Mouse (Mus musculus) ovary, postnatal 14 days (tissue): ENCODE measurements around the gene U2af1l4.

ENCODE experiments used
- DNase-seq: peaks from one replicate; pipeline ENCODE4 v3.0.0; 2022; ENCODE audit warnings: low spot score

Gene U2af1l4

DNA sequence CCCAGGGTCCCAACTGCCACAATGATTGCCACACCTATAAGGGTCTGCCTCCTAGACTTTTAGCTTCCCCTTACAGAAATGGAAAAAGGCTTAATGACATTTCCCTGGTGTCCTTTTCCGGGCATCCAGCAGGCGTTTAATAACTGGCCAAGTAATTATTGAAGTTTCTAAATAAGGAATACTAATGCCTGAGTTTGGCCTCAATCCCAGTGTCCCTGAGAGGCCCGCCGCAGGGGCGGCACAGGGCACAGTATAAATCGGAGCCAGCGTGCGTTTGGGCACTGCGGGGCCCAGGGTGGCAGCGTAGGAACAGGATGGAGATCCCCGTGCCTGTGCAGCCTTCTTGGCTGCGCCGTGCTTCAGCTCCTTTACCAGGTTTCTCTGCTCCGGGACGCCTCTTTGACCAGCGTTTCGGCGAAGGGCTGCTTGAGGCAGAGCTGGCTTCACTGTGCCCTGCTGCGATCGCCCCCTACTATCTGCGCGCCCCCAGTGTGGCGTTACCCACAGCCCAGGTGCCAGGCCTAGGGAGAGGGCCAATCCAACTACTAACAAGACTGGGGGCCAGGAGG is 10.0 kb upstream of the U2af1l4 start:
- DNase-seq: no peak

DNA sequence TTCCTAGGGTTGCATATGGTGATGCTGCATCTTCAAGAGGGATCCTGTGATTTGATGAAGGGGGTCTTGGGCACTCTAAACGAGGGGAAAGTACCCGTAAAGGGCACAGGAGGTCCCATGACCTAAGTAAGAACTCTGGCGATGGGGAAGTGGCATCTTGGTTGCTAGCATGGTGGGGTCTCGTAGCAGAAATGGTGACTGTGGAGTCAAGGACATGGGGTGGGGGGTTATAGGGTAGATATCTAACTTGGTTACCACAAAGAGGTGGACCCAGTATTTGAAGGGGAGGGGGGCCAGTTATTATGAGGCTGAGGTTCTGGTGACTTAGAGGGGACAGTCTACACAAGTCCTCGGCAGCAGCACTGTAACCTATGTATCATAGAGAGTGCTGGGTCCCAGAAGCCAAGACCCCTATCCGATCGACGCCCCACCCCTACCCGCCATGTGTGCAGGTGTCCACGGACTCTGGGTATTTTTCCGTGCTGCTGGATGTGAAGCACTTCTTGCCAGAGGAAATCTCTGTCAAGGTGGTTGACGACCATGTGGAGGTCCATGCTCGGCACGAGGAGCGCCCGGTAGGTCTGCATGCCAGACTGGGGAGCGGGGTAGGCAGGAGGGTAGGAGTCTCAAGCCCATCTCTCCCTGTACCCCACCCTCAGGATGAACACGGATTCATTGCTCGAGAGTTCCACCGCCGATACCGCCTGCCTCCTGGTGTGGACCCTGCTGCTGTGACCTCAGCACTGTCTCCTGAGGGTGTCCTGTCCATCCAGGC is 9.1 kb upstream of the U2af1l4 start:
- DNase-seq: no peak

DNA sequence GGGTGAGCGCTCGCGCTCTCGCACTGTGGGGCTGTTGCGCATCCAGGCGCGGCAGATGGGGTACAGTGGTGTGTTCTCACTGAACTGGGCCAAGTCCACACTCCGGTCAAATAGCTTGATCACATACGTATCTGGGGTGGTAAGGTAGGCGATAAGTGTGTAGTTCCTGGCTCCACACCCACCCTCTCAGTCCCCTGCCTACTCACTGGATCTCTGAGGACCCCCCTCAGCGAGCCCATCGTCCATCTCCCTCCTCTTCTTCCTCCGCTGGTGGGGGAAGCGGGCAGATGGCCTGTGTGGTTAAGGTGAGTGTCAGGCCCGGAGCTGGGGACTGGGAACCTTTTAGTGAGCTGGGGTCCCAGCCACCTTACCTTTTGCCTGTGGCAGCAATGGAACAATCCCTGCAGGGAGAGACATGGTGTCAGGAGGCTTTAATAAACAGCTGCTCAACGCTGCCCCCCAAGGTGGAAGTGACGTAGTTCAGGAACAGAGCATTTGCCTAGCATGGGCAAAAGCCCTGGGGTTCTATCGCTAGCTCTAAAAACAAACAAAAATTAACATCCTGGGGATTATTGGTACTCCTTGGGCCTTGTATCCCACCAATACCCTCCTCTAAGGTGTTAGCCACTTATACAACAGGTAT is 6.1 kb upstream of the U2af1l4 start:
- DNase-seq: no peak

DNA sequence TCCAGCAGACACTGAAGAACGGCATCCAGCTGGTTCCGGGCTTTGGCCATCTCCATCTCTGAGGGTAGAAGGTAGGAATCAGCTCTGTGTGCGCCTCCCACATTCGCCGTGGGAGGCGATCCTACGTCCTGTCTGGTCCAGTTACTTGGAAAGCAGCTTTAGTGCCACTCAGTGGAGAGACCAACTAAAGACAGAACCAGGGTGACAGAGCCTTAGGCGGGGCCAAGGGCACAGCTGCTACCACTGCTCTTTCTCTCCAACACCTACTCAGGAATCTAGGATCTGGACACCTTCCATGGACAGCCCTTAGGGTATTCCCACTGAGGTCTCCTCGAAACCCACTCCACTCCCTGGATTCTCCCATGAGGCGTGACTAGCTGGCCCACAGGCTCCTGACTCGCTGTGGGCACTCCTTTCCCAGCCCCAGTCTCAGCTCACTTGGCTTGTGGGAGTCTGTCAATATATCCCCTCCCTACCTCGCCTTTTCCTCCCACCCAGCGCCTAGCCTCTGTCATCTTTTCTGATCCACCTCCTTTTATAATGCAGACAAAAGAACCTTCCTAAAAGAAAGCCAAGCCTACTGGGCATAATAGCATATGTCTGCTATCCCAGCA is 5.1 kb upstream of the U2af1l4 start:
- DNase-seq: no peak

DNA sequence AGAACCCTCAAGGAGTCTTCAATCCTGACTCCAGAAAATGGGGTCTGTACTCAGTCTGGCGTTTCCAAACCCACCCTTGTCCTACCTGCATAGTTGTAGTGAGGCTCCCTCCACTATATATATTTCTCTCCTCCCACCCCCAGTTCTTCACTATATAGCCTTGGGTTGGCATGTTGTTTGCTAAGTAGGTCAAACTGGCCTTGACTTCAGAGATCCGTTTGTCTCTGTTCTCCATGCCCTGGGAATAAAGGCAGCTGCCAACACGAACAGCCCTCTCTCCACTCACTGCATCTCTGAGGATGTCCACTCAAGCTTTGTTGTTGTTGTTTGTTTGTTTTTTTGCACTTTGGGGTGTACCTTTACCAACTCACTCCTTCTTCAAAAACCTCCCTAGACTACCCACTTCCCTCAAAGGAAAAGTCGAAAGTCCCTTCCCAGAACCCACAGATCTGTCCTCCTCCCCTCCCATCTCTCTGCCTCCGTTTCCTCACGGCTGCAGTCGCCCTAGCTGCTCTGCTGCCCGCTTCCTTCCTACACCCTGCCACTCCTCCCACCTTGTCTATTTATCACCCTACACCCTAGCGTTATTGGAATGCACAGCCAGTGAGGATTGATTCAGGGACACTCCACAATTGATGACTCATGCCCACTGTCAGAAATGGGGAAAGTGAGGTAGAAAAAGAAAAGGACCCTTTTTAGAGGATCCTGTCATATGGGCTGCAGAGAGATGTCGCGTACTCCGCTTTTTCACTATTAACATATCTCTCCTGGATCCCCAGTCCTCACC is 4.3 kb upstream of the U2af1l4 start:
- no peak for DNase-seq

DNA sequence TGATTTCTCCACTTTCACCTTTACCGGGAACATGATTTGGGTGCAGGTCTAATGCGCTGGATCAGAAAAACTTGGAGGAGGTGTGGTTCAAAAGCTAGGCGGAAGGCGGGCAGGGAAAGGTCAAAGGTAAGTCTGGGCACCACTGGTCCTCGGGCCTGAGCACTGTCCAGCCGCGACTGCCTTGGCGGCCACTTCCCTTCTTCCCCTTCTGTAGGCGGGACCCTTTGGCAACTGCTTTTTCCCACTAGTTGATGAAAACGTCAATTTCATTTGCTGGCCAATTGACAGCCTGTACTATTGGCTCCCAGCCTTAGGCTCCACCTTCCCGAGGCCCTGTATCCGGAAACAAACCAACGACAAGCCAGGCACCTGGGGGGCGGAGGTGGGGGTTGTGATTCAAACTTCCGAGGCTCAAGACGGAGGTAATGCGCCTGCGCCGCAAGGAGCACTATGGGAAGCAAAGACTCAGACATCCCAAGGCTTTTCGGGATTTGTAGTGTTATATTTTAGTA is 3.6 kb upstream of the U2af1l4 start, which contains the start of gene Lin37:
Gene Lin37, minus strand, starts transcription at position 396 of the 512 bp plus-strand sequence.
- peak; percentile 88 for DNase-seq

DNA sequence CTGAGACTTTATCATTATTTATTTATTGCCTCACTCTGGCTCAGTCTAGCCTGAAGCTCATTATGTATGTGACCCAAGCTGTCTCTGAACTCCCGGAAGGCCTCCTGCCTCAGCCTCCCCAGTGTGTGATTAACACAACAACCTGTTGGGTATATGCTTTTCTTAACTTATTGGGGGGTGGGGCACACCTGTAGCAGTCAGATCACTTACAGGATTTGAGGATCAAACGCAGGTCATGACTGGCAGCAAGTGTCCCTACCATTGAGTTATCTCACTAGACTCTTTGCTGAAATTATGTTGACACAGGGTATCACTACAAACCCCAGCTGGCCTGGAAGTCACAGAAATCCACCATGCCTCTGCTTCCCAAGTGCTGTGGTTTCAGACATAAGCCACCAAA is 2.8 kb upstream of the U2af1l4 start:
- DNase-seq: no peak

DNA sequence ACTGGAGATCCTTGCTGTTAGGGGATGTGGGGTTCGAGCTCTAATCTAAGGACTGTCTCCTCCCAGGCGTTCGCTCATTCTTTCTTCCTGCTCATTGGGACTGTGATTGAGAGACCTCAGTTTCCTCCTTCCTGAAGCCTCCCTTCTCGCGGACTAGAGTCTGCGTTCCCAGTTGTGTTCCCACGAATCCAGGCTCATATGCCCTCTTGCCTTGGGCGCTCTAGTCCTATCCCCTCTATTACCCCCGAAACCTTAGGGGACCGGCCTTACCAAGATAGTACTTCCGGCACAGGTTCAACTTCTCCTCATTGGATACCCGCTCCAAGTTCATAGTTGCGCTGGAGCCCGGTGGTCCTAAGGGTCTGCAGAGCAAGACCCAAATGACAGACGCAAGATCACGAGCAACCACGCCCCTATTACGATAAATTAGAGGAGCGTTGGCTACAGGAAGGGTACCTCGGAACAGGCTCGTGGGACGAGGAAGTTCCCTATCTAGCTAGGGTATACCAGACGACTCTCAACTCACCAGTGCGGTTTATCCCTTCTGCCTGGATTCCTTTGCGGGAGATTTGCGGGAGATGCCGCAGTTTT is 480 bp upstream of the U2af1l4 start:
- DNase-seq: no peak

DNA sequence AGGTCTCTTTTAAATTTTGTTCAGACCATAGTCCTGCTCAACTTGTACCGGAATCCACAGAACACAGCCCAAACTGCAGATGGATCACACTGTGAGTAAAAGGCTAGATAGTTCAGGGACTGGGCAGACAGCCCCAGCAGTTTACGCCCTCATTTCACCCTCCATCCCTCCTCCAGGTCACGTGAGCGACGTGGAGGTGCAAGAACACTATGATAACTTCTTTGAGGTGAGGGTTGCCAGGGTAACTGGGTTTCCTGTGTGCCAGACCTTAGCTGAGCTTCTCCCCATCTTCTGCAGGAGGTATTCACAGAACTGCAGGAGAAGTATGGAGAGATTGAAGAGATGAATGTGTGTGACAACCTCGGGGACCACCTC is 792 bp downstream of the U2af1l4 start:
- no peak for DNase-seq

DNA sequence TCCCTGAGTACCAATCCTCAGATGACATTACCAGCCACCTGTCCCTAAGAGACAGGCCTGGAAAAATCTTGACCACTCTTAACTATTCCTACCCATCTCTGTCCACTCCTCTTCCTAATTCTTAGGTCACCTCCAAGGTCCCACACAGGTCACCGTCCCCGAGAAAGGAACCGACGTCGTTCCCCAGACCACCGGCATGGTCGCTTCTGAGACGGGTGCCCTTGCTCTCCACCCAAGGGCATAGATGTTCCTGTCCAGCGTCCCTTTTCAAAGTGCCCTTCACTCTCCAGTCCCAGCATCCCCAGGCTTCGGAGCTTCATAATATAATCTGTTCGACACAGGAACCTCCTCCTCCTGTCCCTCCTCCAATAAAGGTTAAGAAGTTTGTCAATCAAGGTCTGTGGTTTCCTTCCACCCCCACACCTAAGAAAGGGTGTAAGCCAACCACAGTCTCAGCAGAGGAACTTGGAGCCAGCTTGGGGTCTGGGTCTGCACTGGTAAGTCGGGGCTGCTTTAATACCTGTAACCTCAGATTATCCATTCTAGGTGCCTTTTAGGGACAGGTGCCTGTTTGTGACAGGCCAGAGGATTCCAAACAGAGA is 2.0 kb downstream of the U2af1l4 start, which contains the start of gene Igflr1:
Gene Igflr1, plus strand, starts transcription at position 458 of the 602 bp plus-strand sequence.
- DNase-seq: no peak

DNA sequence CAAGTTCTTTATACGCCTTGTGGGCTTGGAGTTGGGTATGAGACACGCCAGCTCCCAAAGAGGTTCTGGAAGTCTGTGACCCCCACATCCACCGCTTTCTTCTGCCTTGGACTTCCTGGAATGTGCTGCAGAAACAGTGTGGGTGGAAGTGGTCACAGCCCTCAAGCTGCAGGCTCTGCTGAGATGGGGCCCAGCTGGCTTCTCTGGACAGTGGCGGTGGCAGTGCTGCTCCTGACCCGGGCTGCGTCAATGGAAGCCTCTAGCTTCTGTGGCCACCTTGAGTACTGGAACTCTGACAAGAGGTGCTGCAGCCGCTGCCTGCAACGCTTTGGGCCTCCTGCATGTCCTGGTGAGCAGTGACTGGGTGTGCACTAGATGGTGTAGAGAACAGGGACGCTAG is 2.9 kb downstream of the U2af1l4 start:
- no peak for DNase-seq

DNA sequence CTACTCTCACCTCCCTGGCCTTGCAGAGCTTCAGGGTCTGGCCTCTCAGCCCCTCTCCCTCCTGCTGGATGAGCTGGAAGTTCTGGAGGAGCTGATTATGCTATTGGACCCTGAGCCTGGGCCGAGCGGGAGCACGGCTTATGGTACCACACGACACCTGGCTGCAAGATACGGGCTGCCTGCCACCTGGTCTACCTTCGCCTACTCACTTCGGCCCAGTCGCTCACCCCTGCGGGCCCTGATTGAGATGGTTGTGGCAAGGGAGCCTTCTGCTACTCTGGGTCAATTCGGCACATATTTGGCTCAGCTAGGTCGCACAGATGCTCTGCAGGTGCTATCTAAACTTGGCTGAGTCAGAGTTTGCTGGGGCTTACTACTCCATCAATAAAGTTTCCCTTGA is 4.5 kb downstream of the U2af1l4 start:
- no peak for DNase-seq

DNA sequence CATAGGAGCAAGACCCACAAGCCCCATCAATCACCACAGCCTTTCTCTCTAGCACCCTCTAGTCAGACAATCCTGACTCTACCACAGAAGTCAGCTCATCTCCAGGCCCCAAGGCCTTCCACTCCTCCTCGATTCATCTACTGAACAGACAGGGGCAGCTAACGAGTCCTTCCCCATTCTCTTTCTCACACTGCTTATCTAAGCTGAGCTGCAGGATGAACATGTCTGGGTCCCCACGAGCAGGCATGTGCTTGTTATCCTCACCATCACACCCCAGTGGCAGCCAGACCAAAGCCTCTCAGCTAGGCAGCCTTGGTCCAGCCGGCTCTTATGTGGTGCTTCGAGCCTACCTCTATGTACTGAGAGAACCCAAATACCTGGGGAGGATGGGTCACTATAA is 9.3 kb downstream of the U2af1l4 start:
- no peak for DNase-seq

DNA sequence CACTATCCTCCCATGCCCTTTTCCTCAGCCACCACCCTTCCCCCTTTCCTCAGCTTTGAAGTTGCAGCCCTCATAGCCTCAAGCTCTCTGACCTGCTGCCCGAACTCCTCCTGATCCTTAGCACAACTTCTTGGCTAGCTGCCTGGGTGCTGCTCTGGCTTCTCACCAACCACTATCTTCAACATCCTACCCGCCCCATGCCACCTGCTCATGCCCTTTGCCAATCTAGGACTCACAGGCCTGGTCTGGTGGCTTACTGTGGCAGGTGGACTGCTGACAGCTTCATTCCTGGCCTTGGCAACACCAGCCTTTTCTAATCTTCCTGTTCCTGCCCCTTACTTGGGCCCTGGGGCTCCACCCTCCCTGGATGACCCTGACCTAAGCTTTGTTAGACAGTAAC is 9.9 kb downstream of the U2af1l4 start:
- DNase-seq: peak; percentile 31

DNA sequence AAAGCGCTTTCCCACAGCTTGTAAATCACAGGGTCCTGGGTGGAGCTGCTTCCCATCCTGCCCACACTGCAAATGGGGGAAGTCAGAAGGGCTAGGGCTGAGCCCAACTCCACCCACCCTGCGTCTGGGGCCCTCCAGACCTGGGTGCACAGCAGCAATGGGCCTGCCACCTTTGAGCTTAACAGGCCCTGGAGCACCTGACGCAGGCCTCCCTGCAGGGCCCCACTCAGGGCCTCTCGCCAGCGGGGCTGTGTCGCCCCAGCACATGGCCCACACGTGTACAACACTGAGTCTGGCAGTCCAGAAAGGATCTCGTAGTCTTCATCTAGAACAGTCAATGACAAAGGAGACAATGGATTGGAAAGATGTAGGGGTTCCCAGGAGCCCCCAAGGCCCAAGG is 16.8 kb downstream of the U2af1l4 start:
- DNase-seq: no peak

DNA sequence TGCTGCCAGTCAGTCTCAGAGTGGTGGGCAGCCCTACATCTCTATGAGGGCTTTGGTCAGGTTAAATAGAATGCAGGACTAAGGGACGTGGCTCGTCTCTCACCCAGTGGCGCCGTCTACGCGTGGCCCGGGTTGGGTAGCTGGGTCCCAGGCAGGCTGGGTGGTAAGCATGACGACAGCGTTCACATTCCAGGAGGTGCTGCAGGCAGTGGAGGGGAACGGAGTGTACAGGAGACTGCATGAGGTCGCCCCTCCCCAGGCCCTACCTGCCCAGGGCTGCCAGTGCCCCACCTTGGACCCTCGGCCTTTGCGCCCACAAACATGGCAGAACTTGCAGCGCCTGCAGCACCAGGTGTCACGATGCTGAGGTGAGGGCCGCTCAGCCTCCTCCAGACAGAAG is 18.4 kb downstream of the U2af1l4 start:
- no peak for DNase-seq

DNA sequence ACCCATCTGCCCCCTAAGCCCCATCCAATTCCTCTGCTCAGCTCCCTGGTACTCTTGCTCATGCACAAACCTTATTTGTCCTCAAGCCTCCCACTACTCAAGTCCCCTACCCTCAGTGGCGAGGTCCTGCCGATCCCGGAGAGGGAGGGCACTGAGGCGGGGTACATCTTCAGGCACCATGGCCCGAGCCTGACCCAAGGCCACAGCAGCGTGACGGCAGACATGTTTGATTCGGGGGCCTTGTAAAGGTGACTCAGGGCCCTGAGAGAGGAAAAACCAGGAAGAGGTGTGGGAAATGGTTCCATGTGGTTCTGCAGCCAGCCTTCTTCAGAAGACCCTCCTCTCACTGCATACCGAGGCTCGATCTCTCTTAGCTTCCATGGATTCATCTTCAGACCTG is 21.2 kb downstream of the U2af1l4 start:
- no peak for DNase-seq

DNA sequence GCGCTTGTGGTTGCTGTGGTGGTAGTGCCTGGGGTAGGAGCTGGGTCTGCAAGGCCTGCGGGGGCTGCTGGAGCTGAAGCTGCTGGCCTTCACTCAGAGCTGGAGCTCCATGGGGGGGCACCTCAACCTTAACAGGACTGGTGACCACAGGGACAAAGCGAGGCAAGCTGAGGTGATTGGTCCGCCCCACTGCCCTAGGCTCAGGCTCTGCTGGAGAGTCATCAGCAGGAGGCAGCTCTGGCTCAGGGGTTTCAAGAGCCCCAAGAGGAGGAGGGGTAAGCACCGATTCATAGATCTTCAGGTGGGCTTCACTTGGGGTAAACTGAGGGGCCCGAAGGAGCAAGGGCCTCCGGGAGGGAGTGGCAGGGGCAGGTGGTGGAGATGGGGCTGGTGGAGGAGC is 22.1 kb downstream of the U2af1l4 start:
- no peak for DNase-seq

DNA sequence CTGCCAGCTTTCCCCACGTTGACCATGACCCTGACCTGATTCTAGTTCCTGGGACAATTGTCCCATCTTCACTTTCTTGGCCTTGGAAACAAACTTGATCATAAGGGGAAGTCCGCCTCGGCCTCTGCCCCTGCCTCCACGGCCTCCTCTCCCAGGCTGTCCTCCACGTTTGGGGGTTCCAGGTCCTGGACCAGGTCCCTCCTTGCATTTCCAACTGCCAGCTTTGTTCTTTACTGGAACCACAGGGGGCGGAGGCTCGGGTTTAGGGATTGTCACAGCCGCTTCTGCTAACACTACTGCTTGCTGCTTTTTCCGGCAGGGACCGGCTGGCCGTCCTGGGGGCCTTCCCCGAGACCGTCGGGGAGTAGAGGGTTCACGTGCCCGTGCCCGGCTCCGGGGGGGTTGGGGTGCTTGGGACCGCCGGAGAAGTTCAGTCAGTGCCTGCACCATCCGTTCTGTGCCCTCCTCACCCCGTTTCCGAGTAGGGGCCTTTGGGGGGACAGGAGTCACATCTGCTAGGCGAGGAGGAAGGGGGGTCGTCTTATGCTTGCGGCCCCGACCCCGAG is 23.4 kb downstream of the U2af1l4 start:
- no peak for DNase-seq

DNA sequence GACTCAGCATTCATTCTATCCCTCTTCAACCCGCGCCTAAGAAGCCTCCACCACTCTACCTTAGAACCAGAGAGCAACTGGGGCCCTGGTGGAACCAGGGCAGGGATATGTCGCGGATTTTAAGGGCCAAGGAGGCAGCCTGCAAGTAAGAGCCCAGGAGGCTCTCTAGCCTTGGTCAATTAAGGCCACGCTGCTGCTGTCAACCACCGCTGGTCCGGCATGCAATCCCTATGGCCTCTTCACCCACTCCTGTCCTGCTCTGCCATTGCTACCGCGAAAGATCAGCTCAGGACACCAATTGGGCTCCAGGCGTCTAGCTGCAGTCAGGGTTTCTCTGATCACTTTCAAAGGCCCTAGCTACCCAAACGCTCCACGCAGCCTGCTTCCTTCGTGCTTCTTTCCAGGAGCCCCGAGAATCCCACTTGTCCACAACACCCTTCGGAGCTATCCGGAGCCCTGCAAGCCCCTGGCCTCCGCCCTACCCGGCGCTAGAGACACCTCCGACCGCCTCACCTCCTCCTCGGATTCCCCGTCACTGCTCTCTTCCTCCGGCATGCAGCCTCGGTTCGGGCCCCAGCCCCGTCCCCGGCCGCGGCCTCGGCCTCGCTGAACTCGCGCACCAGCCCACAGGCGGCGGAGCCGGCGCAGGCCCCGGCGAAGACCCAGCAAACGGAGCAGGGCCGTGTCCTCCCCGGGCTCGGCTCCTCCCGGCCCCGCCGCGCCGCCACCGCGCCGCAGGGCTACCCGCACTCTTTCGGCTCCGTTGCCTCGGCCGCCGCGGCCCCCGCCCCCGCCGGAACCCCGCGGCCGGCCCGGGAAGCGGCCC is 25.0 kb downstream of the U2af1l4 start:
- peak; percentile 48 for DNase-seq
